Mouse (Mus musculus) 3134 (cell line): Measurements from ENCODE around the gene Gfi1.

Source experiments
- DNase-seq: peaks from one replicate; pipeline ENCODE4 v3.0.0-alpha.2; 2011; ENCODE audit warnings: low spot score; ENCODE audit not compliant: insufficient read length; ENCODE audit errors: extremely low read depth

Gene Gfi1

GRCm38 (mm10) chr5:107722661-107723532, 2.9 kb downstream of the Gfi1 start:
- DNase-seq, result no peak

GRCm38 (mm10) chr5:107721638-107722011, 4.2 kb downstream of the Gfi1 start:
- no peak for DNase-seq

GRCm38 (mm10) chr5:107720991-107721637, 4.7 kb downstream of the Gfi1 start:
- no peak for DNase-seq

- no peak for DNase-seq
Measured at GRCm38 (mm10) chr5:107720511-107720910, 5.3 kb downstream of the Gfi1 start.

- no peak for DNase-seq
Measured at GRCm38 (mm10) chr5:107719786-107720185, 6.0 kb downstream of the Gfi1 start.

GRCm38 (mm10) chr5:107719209-107719608, 6.6 kb downstream of the Gfi1 start:
- no peak for DNase-seq

- no peak for DNase-seq
Measured at GRCm38 (mm10) chr5:107717871-107718361, 7.9 kb downstream of the Gfi1 start.

GRCm38 (mm10) chr5:107711689-107712088, 14.1 kb downstream of the Gfi1 start:
- no peak for DNase-seq

- DNase-seq, result no peak
Measured at GRCm38 (mm10) chr5:107708124-107708797, 17.6 kb downstream of the Gfi1 start.

GRCm38 (mm10) chr5:107706262-107706661, 19.6 kb downstream of the Gfi1 start:
- DNase-seq, result no peak

- no peak for DNase-seq
Measured at GRCm38 (mm10) chr5:107705756-107706155, 20.1 kb downstream of the Gfi1 start.

GRCm38 (mm10) chr5:107703207-107703763, 22.6 kb downstream of the Gfi1 start:
- DNase-seq, result no peak

GRCm38 (mm10) chr5:107701658-107702057, 24.2 kb downstream of the Gfi1 start:
- DNase-seq, result no peak

GRCm38 (mm10) chr5:107700873-107701272, 25.0 kb downstream of the Gfi1 start:
- no peak for DNase-seq

GRCm38 (mm10) chr5:107698888-107699287, 26.9 kb downstream of the Gfi1 start:
- no peak for DNase-seq

- no peak for DNase-seq
Measured at GRCm38 (mm10) chr5:107695019-107695418, 30.8 kb downstream of the Gfi1 start.

- DNase-seq, result no peak
Measured at GRCm38 (mm10) chr5:107688499-107688866, 37.4 kb downstream of the Gfi1 start.

- DNase-seq, result peak; percentile 86
Measured at GRCm38 (mm10) chr5:107687592-107688498, 38.0 kb downstream of the Gfi1 start.

- DNase-seq, result no peak
Measured at GRCm38 (mm10) chr5:107687161-107687560, 38.7 kb downstream of the Gfi1 start.

- no peak for DNase-seq
Measured at GRCm38 (mm10) chr5:107684380-107684779, 41.5 kb downstream of the Gfi1 start.
